Mouse (Mus musculus) mouse embryonic stem cell (cell line): ENCODE data around the gene Kcnc3.

Experiments
- in situ Hi-C, 2 experiments: fragments of 300-500 bp; cut with MboI; formaldehyde crosslinking; loops; 1 replicate in 1 of 2; 3 replicates in 1 of 2; pipeline ENCODE4 v1.14.3; 2019 to 2020; ENCODE audit warnings: low sequenced_read_pairs in 2 of 2, low pct_unique_long_range_greater_than_20kb in 1 of 2, mixed read lengths in 1 of 2; ENCODE audit not compliant: unreplicated experiment in 1 of 2

Kcnc3 gene

DNA sequence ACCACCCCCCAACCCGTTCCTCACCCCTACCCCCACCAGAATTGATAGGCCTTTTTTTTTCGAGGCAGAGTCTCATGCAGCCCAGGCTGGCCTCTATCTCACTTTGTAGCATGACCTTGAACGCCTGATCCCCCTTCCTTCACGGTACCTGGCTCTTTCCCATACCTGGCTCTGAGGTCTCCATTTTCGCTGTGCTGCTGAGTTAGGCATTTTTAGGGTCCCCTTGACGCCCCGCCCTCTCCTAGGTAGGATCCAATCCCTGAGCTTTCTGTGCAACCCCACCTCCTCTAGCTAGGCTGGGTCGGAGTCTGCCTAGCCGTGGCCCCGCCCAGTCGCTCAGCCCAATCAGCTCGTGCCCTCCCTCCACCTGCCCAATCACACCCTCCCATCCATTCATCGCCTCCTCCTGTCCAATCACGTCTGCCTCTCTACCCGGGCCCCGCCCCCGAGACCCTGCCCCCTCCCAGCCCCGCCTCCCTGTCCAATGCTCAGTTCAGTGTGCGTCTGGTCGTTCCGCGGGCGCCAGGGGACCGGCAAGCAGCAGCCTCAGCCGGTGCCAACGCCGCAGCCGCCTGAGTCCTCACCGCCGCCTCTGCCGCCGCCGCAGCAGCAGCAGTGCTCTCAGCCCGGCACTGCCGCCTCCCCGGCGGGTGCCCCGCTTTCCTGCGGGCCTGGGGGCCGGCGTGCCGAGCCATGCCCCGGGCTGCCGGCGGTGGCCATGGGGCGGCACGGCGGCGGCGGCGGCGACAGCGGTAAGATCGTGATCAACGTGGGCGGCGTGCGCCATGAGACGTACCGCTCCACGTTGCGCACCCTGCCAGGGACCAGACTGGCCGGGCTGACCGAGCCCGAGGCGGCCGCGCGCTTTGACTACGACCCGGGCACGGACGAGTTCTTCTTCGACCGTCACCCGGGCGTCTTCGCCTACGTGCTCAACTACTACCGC lies at the start of gene Kcnc3:
Gene Kcnc3 (plus strand): TSS at position 263 of the 946 bp plus-strand sequence.
- in situ Hi-C loops, result loop anchor here in 1 of 2 experiments (10.0 kb wide), 1 partner anchor 56 kb away; the partner anchor contains the start of gene Spib

- in situ Hi-C loops, result no loop called here
Observed at GRCm38 (mm10) chr7:44542555-44542954, 47.9 kb upstream of the Kcnc3 start.

- in situ Hi-C loops, result no loop called here
Observed at GRCm38 (mm10) chr7:44543071-44543470, 47.4 kb upstream of the Kcnc3 start.

DNA sequence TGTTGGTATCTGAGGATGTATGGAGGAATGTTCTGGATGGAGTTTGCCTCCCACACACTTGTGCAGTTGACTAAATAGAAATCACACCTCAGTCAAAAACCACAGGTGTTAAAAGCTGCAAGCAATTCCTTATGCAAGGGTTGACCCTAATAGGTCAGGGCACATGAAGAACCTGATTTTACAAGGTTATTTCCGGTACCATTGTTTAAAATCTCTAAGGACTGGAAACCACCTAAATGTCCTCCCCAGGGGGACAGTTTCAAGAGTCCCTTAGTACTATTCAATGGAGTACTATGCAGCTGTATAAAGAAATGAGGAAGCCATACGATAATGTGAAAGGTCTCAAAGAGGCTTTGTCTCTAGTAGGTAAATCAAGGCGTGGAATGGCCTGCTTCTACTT lies 44.2 kb upstream of the Kcnc3 start:
- in situ Hi-C loops, result no loop called here

DNA sequence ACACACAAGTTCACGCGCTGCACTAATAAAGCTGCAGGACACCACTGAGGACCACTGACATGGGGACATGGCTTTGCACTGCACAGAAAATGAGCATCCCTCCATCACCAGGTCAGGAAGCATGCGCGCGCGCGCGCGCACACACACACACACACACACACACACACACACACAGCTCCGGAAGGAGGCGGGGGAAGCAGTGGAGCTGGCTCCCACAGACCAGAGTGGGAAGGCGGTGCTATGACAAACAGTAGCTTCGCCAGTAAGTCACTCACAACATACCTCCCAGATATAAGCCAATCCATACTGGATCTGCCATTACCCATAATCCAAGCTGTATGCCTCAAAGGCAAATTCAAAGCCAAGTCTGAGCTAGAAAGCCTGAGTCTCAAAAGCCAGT lies 43.4 kb upstream of the Kcnc3 start:
- in situ Hi-C loops, result no loop called here

- in situ Hi-C loops, result no loop called here
Observed at GRCm38 (mm10) chr7:44547725-44548124, 42.7 kb upstream of the Kcnc3 start.

- in situ Hi-C loops, result no loop called here
Observed at GRCm38 (mm10) chr7:44548497-44549087, 41.9 kb upstream of the Kcnc3 start, which contains the start of gene Pold1. Pold1 (minus strand) TSS chr7:44548849.

DNA sequence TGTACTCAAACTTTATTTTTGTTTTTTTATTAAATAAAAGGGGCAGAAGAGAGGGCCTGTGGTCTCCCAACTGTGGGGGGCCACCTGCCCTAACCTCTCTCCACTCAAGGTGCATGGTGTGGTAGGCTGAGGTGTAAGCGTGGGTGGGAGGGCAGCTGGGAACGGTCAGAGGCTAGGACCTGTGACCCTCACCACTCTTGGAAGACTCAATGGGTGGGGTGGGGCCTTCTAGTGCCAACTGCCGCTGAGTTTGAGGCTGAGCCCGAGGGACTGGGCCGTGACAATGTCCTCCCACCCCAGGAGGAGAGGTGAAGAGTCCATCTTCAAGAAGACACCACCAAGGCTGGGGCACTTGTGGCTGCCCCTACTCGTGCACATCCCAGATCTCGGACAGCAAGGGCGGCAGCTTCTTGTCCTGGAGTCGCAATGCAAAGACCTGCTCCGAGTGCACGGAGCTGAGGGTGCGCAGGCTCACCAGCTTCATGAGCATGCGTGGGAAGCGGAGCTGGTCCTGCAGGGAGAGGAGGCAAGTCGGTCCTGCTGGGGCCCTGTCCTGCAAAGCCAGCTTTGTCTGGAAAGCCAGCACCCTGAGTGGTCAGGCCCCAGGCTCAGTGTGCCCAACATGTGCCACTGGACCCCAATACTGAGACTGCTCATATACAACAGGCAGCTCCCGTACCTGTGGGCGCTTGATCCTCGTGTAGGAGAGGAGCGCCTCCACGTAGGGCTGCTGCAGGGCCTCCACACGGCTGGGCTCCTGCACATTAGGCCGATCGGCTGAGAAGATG lies 40.6 kb upstream of the Kcnc3 start:
- in situ Hi-C loops, result loop anchor here in 1 of 2 experiments (10.0 kb wide), 1 partner anchor 305 kb away; the partner anchor contains the start of gene Pnkp

DNA sequence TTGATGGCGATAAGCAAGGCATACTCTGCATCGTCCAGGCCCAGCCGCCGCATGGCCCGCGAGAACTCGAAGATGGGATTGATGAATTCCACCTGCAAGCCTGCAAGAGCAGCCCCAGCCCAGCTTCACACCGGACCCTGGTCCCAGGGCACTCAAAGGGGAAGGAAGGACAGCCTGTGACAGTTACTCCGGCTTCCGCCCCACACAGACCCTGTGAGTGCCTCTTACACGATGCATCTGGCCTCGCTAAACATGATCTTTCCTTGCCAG lies 40.1 kb upstream of the Kcnc3 start:
- in situ Hi-C loops, result loop anchor here in 1 of 2 experiments (10.0 kb wide), 1 partner anchor 304 kb away; the partner anchor contains the start of gene Pnkp

- in situ Hi-C loops, result loop anchor here in 1 of 2 experiments (10.0 kb wide), 1 partner anchor 304 kb away; the partner anchor contains the start of gene Pnkp
Observed at GRCm38 (mm10) chr7:44551301-44551700, 39.2 kb upstream of the Kcnc3 start.

- in situ Hi-C loops, result loop anchor here in 1 of 2 experiments (10.0 kb wide), 1 partner anchor 303 kb away; the partner anchor contains the start of gene Pnkp
Observed at GRCm38 (mm10) chr7:44551731-44552130, 38.7 kb upstream of the Kcnc3 start.

- in situ Hi-C loops, result loop anchor here in 1 of 2 experiments (10.0 kb wide), 1 partner anchor 302 kb away; the partner anchor contains the start of gene Pnkp
Observed at GRCm38 (mm10) chr7:44552141-44552908, 38.1 kb upstream of the Kcnc3 start.

GRCm38 (mm10) chr7:44553196-44553764 lies 37.2 kb upstream of the Kcnc3 start:
- in situ Hi-C loops, result loop anchor here in 1 of 2 experiments (10.0 kb wide), 1 partner anchor 302 kb away; the partner anchor contains the start of gene Pnkp

GRCm38 (mm10) chr7:44553826-44554225 lies 36.6 kb upstream of the Kcnc3 start, which contains the start of gene Nr1h2:
Nr1h2 (minus strand) TSS chr7:44553951.
- in situ Hi-C loops, result loop anchor here in 1 of 2 experiments (10.0 kb wide), 1 partner anchor 301 kb away; the partner anchor contains the start of gene Pnkp

- in situ Hi-C loops, result loop anchor here in 1 of 2 experiments (5.0 to 10.0 kb wide), 2 partner anchors 60 to 297 kb away; partner anchors contain the start of genes Emc10, Fam71e1 and Pnkp
Observed at GRCm38 (mm10) chr7:44557629-44558028, 32.8 kb upstream of the Kcnc3 start.

- in situ Hi-C loops, result loop anchor here in 1 of 2 experiments (5.0 kb wide), 1 partner anchor 43 kb away; no protein-coding TSS in a partner anchor
Observed at GRCm38 (mm10) chr7:44560435-44561400, 29.7 kb upstream of the Kcnc3 start.
